Mouse (Mus musculus) hindbrain, embryonic 13.5 days (tissue): Measurements from ENCODE around the gene Galnt17. TPM values are rescaled to one million over a fixed set of nuclear protein-coding genes. Genes with fewer than 3 reads are reported as not detected.
A peak's percentile ranks its signal among the peaks of the same experiment; 100 is the strongest.

Source experiments
- ATAC-seq: fragments of 200-750 bp; cut with Nextera tagmentation; 2 replicates; pipeline ENCODE4 v1.8.0; 2017; ENCODE audit warnings: moderate TSS enrichment; ENCODE audit not compliant: low FRiP score
- H3K27ac ChIP-seq: fragments of 300-500 bp; sonication (generic); 2 replicates; pipeline ENCODE4 v1.5.1; 2015; ENCODE audit warnings: inconsistent platforms, mild to moderate bottlenecking, moderate library complexity
- H3K27me3 ChIP-seq: fragments of 300-500 bp; sonication (generic); 2 replicates; pipeline ENCODE4 v1.6.1; 2015; ENCODE audit warnings: mild to moderate bottlenecking, inconsistent platforms
- H3K36me3 ChIP-seq: fragments of 300-500 bp; sonication (generic); 2 replicates; pipeline ENCODE4 v1.6.1; 2015; ENCODE audit warnings: mild to moderate bottlenecking, inconsistent platforms
- H3K4me1 ChIP-seq: fragments of 300-500 bp; sonication (generic); replicated peaks from 2 replicates; pipeline ENCODE4 v1.6.1; 2015; ENCODE audit warnings: inconsistent platforms
- H3K4me2 ChIP-seq: fragments of 300-500 bp; sonication (generic); 2 replicates; pipeline ENCODE4 v1.6.1; 2015; ENCODE audit warnings: inconsistent platforms, mild to moderate bottlenecking, moderate library complexity
- H3K4me3 ChIP-seq: fragments of 300-500 bp; sonication (generic); 2 replicates; pipeline ENCODE4 v1.5.1; 2015; ENCODE audit warnings: mild to moderate bottlenecking, inconsistent platforms
- H3K9ac ChIP-seq: fragments of 300-500 bp; sonication (generic); 2 replicates; pipeline ENCODE4 v1.6.1; 2015; ENCODE audit warnings: mild to moderate bottlenecking, inconsistent platforms
- H3K9me3 ChIP-seq: fragments of 300-500 bp; sonication (generic); 2 replicates; pipeline ENCODE4 v1.6.1; 2016; ENCODE audit warnings: inconsistent platforms
- WGBS: fragments of 180-500 bp; shearing (Covaris S2); methylation state at CpG from one replicate; pipeline ENCODE4 v1.1.7; 2015; 5-methylcytosine and 5-hydroxymethylcytosine counted together
- polyA plus RNA-seq: library from polyadenylated mRNA; unstranded; fragments of >200 nt; fragmentation: Nextera tagmentation; extraction: Ambion mirVana; gene quantifications from 2 replicates; pipeline ENCODE4 v1.2.1, GENCODE M21; 2015

Gene Galnt17
- polyA plus RNA-seq, 1 experiment from 2014 or later: 9.6 TPM

- no peaks in the 10 kb centered on the region for H3K9me3 ChIP-seq
- no peak overlapping the region for H3K4me2 ChIP-seq
- H3K9ac ChIP-seq: no peak overlapping the region
- H3K4me3 ChIP-seq: no peak overlapping the region
- WGBS: 95% methylated on average over 5 of the region's 5 CpGs
- H3K27me3 ChIP-seq: no peaks in the 10 kb centered on the region
- 0 out of 2 replicates have a peak, but pooled peaks cover 3% of the 10 kb centered on the region for H3K36me3 ChIP-seq
- H3K27ac ChIP-seq: no peak overlapping the region
- no peak for ATAC-seq
- H3K4me1 ChIP-seq: 0 out of 2 replicates have a peak, but pooled peaks cover 3% of the 10 kb centered on the region
Observed at GRCm38 (mm10) chr5:131008507-131008906, 299.8 kb downstream of the Galnt17 start.

- 75% methylated on average over 3 of the region's 3 CpGs for WGBS
- Histone ChIP-seq H3K4me1 (0 out of 2 replicates have a peak, but pooled peaks cover 3% of the 10 kb centered on the region), H3K9ac (no peak overlapping the region), H3K4me2 (no peak overlapping the region), H3K27me3 (no peaks in the 10 kb centered on the region), H3K36me3 (0 out of 2 replicates have a peak, but pooled peaks cover 3% of the 10 kb centered on the region), H3K9me3 (no peaks in the 10 kb centered on the region), H3K4me3 (no peak overlapping the region), H3K27ac (no peak overlapping the region)
- no peak for ATAC-seq
Observed at GRCm38 (mm10) chr5:131007871-131008505, 300.3 kb downstream of the Galnt17 start.

- no peak overlapping the region for H3K9ac ChIP-seq
- WGBS: 59% methylated on average over 7 of the region's 7 CpGs
- H3K4me1 ChIP-seq: 0 out of 2 replicates have a peak, but pooled peaks cover 3% of the 10 kb centered on the region
- H3K36me3 ChIP-seq: 0 out of 2 replicates have a peak, but pooled peaks cover 3% of the 10 kb centered on the region
- no peak overlapping the region for H3K4me3 ChIP-seq
- no peak overlapping the region for H3K27ac ChIP-seq
- no peaks in the 10 kb centered on the region for H3K27me3 ChIP-seq
- H3K4me2 ChIP-seq: no peak overlapping the region
- peak; percentile 57 for ATAC-seq
- no peaks in the 10 kb centered on the region for H3K9me3 ChIP-seq
Observed at GRCm38 (mm10) chr5:131007198-131007597, 301.1 kb downstream of the Galnt17 start.

DNA sequence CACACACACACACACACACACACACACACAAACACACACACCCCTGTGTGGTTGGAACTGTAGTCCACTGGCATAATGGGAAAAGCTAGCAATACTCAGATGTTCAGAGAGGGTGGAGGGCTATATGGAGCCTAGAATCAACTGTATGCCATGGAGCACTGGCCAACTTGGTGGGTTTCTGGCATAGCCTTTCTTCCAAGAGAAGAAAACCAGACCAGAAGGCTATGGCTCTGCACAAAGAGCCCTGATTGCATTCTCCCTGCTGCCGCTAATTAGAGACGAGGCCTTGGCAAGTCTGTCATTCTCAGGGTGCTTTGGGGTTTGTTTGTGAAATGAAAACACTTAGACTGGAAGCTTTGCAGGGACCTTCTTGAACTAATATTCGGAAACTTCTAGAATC is 301.8 kb downstream of the Galnt17 start:
- WGBS: 89% methylated on average over 3 of the region's 3 CpGs
- H3K4me3 ChIP-seq: no peak overlapping the region
- H3K27ac ChIP-seq: no peak overlapping the region
- 0 out of 2 replicates have a peak, but pooled peaks cover 3% of the 10 kb centered on the region for H3K4me1 ChIP-seq
- H3K27me3 ChIP-seq: no peaks in the 10 kb centered on the region
- no peaks in the 10 kb centered on the region for H3K9me3 ChIP-seq
- 0 out of 2 replicates have a peak, but pooled peaks cover 3% of the 10 kb centered on the region for H3K36me3 ChIP-seq
- ATAC-seq: no peak
- no peak overlapping the region for H3K4me2 ChIP-seq
- H3K9ac ChIP-seq: no peak overlapping the region

DNA sequence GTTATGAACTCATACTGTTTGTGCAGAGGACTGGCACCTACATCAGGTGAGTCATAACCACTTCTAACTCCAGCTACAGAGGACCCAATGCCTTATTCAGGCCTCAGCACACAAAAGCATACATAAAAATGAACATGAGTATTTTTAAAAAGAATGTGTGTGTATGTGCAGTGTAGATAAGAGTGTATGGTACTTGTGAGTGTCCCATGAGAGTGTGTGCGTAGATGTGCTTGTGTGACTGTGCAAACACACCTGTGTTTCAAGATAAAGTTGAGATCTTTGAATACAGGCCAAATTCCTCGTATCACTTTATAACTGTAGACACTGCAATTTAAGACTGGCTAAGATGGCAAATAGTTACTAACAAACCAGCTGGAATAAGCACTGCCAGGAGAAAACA is 307.7 kb downstream of the Galnt17 start:
- ATAC-seq: no peak
- 0 out of 2 replicates have a peak, but pooled peaks cover 3% of the 10 kb centered on the region for H3K4me1 ChIP-seq
- H3K4me2 ChIP-seq: no peak overlapping the region
- H3K36me3 ChIP-seq: 0 out of 2 replicates have a peak, but pooled peaks cover 3% of the 10 kb centered on the region
- 92% methylated on average over 2 of the region's 2 CpGs for WGBS
- no peaks in the 10 kb centered on the region for H3K9me3 ChIP-seq
- no peak overlapping the region for H3K27ac ChIP-seq
- no peak overlapping the region for H3K9ac ChIP-seq
- H3K4me3 ChIP-seq: no peak overlapping the region
- H3K27me3 ChIP-seq: no peaks in the 10 kb centered on the region

DNA sequence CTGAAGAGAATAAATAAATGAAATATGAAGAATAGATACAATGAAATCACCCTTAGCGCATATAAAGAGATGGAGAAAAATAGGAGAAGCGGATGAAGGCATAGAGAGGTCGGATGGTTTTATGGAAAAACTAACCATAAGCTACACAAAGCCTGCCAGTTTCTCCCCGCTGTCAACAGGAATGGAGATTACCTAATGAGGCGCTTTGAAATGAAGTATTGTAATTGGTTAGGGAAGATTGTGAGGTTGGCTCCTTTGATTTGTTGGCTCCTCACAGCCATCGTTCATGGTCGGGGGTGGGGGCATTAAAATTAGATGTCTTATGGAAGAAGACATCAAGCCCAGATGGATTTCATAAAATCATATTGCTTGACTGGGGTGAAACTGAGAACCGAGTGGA is 329.0 kb downstream of the Galnt17 start:
- Histone ChIP-seq H3K27me3 (no peaks in the 10 kb centered on the region), H3K9me3 (0 out of 2 replicates have a peak, but pooled peaks cover 4% of the 10 kb centered on the region), H3K4me3 (no peak overlapping the region), H3K4me2 (no peak overlapping the region), H3K4me1 (no peaks in the 10 kb centered on the region), H3K36me3 (no peaks in the 10 kb centered on the region), H3K9ac (no peak overlapping the region), H3K27ac (no peak overlapping the region)
- WGBS: 81% methylated on average over 8 of the region's 8 CpGs
- no peak for ATAC-seq

- 0 out of 2 replicates have a peak, but pooled peaks cover 4% of the 10 kb centered on the region for H3K9me3 ChIP-seq
- 81% methylated on average over 2 of the region's 2 CpGs for WGBS
Observed at GRCm38 (mm10) chr5:130978871-130979270, 329.4 kb downstream of the Galnt17 start.

GRCm38 (mm10) chr5:130977999-130978398 is 330.3 kb downstream of the Galnt17 start:
- H3K9me3 ChIP-seq: 0 out of 2 replicates have a peak, but pooled peaks cover 4% of the 10 kb centered on the region
- H3K36me3 ChIP-seq: no peaks in the 10 kb centered on the region
- WGBS: 93% methylated on average over 3 of the region's 3 CpGs
- H3K4me3 ChIP-seq: no peak overlapping the region
- no peaks in the 10 kb centered on the region for H3K4me1 ChIP-seq
- H3K9ac ChIP-seq: no peak overlapping the region
- H3K4me2 ChIP-seq: no peak overlapping the region
- no peak overlapping the region for H3K27ac ChIP-seq
- ATAC-seq: no peak
- no peaks in the 10 kb centered on the region for H3K27me3 ChIP-seq

More at GRCm38 (mm10) chr5:130978871-130979270, 329.4 kb downstream of the Galnt17 start:
- H3K36me3 ChIP-seq: no peaks in the 10 kb centered on the region
- H3K4me1 ChIP-seq: no peaks in the 10 kb centered on the region
- H3K4me2 ChIP-seq: no peak overlapping the region
- H3K27me3 ChIP-seq: no peaks in the 10 kb centered on the region
- H3K9ac ChIP-seq: no peak overlapping the region
- no peak overlapping the region for H3K4me3 ChIP-seq
- ATAC-seq: no peak
- H3K27ac ChIP-seq: no peak overlapping the region

GRCm38 (mm10) chr5:130952361-130952760 is 355.9 kb downstream of the Galnt17 start:
- no peak overlapping the region for H3K27ac ChIP-seq

DNA sequence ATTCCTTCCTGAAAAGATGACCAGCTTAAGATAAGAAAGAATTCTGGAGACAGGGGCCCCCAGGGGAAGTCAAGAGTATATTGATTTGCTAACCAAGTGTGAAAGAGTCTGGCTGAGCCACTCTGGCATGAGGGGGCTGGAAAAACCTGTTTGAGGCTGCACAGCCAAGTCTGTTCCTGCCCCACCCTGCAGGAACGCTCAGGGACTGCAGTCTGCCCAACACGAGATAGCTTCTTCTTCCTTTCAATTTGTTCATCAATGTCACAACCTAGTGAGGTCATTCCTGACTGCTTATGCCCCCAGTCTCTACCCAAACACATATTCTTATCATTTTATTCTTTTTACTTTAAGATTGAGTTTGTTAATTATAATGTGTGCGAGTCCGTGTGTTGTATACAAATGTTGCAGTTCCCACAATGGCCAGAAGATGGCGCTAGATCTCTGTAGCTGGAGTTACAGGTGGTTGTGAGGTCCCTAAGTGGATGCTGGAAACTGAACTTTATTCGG is 357.4 kb downstream of the Galnt17 start:
- no peak overlapping the region for H3K27ac ChIP-seq
- WGBS: 44% methylated on average over 6 of the region's 6 CpGs
- ATAC-seq: no peak
- no peak overlapping the region for H3K4me2 ChIP-seq
- no peaks in the 10 kb centered on the region for H3K36me3 ChIP-seq
- no peak overlapping the region for H3K4me3 ChIP-seq
- no peak overlapping the region for H3K9ac ChIP-seq
- no peaks in the 10 kb centered on the region for H3K4me1 ChIP-seq
- H3K27me3 ChIP-seq: no peaks in the 10 kb centered on the region
- peaks cover 7% of the 10 kb centered on the region; the same call in 1 of the 2 replicates for H3K9me3 ChIP-seq

More at GRCm38 (mm10) chr5:130952361-130952760, 355.9 kb downstream of the Galnt17 start:
- Histone ChIP-seq H3K9ac (no peak overlapping the region), H3K4me1 (peaks cover 4% of the 10 kb centered on the region; the same call in 1 of the 2 replicates), H3K4me3 (no peak overlapping the region), H3K27me3 (no peaks in the 10 kb centered on the region), H3K4me2 (no peak overlapping the region), H3K9me3 (peaks cover 7% of the 10 kb centered on the region; the same call in 1 of the 2 replicates), H3K36me3 (no peaks in the 10 kb centered on the region)
- WGBS: 82% methylated on average over 7 of the region's 7 CpGs
- no peak for ATAC-seq

- no peak overlapping the region for H3K4me2 ChIP-seq
- H3K27ac ChIP-seq: no peak overlapping the region
- no peak for ATAC-seq
- no peaks in the 10 kb centered on the region for H3K4me1 ChIP-seq
- WGBS: 25% methylated on average over 4 of the region's 4 CpGs
- H3K9me3 ChIP-seq: peaks cover 7% of the 10 kb centered on the region; the same call in 1 of the 2 replicates
- no peak overlapping the region for H3K4me3 ChIP-seq
- H3K9ac ChIP-seq: no peak overlapping the region
- H3K27me3 ChIP-seq: no peaks in the 10 kb centered on the region
- H3K36me3 ChIP-seq: no peaks in the 10 kb centered on the region
Observed at GRCm38 (mm10) chr5:130950421-130950820, 357.9 kb downstream of the Galnt17 start.

DNA sequence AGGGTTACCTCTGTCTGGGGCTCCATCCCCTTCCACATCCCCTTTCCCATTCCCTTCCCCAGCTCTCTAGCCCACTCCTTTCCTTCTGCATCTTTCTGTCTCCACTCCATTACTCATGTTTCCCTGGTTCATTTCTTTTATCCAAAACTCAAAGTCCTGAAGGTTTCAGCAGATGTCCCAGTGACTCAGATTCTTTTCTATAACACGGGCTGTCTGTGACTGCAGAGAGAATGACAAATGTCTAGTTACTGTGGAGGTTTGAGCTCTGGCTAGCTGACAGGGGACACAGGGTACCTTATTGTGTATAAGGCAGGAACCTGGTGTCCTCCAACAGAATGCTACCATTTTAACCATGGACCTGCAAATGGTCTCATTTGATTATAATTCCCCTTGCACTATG is 358.6 kb downstream of the Galnt17 start:
- no peak for ATAC-seq
- Histone ChIP-seq H3K4me3 (no peak overlapping the region), H3K4me1 (no peaks in the 10 kb centered on the region), H3K36me3 (no peaks in the 10 kb centered on the region), H3K27me3 (no peaks in the 10 kb centered on the region), H3K9ac (no peak overlapping the region), H3K4me2 (no peak overlapping the region), H3K27ac (no peak overlapping the region), H3K9me3 (peaks cover 7% of the 10 kb centered on the region; the same call in 1 of the 2 replicates)
- 50% methylated on average over 1 of the region's 1 CpGs for WGBS
